Mouse (Mus musculus): ENCODE data around the gene Gemin7.

- TF ChIP-seq CTCF (IDR thresholded peaks at IDR 0.05; ENCODE audit: low read depth), result no peak
- no peak for TF ChIP-seq EP300 (IDR thresholded peaks at IDR 0.05; ENCODE audit: low read depth)
Observed at GRCm38 (mm10) chr7:19554168-19554567, 23.2 kb downstream of the Gemin7 start.
